Mouse (Mus musculus) ES-CJ7 (cell line): ENCODE data around the gene B3galt4.

Source experiments
- DNase-seq: peaks from one replicate; pipeline ENCODE4 v3.0.0; 2011; ENCODE audit warnings: low read depth, low spot score

B3galt4 gene

GRCm38 (mm10) chr17:33943454-33943853 is 7.8 kb downstream of the B3galt4 start:
- no peak for DNase-seq

GRCm38 (mm10) chr17:33941381-33941780 is 9.9 kb downstream of the B3galt4 start:
- no peak for DNase-seq

GRCm38 (mm10) chr17:33940981-33941380 is 10.3 kb downstream of the B3galt4 start:
- DNase-seq = no peak

GRCm38 (mm10) chr17:33940206-33940805 is 11.0 kb downstream of the B3galt4 start, which contains the start of the genes Pfdn6 and Wdr46:
Pfdn6 (minus strand) TSS chr17:33940343.
Wdr46 (plus strand) TSS chr17:33940660.
- peak; percentile 92 for DNase-seq

- no peak for DNase-seq
Observed at GRCm38 (mm10) chr17:33938783-33939182, 12.5 kb downstream of the B3galt4 start.

GRCm38 (mm10) chr17:33936993-33937392 is 14.3 kb downstream of the B3galt4 start:
- no peak for DNase-seq

GRCm38 (mm10) chr17:33935422-33936055 is 15.7 kb downstream of the B3galt4 start:
- DNase-seq = no peak

- DNase-seq = no peak
Observed at GRCm38 (mm10) chr17:33932970-33933369, 18.3 kb downstream of the B3galt4 start.

- no peak for DNase-seq
Observed at GRCm38 (mm10) chr17:33932448-33932847, 18.8 kb downstream of the B3galt4 start.

- no peak for DNase-seq
Observed at GRCm38 (mm10) chr17:33931947-33932346, 19.3 kb downstream of the B3galt4 start.

- DNase-seq = no peak
Observed at GRCm38 (mm10) chr17:33931159-33931866, 20.0 kb downstream of the B3galt4 start.

GRCm38 (mm10) chr17:33930280-33931158 is 20.8 kb downstream of the B3galt4 start:
- peak; percentile 87 for DNase-seq

GRCm38 (mm10) chr17:33929371-33930279 is 21.7 kb downstream of the B3galt4 start, which contains the start of gene Rgl2:
Rgl2 (plus strand) TSS chr17:33929543.
- DNase-seq = peak; percentile 94

GRCm38 (mm10) chr17:33928251-33928947 is 22.9 kb downstream of the B3galt4 start:
- no peak for DNase-seq

GRCm38 (mm10) chr17:33926207-33926932 is 24.9 kb downstream of the B3galt4 start:
- DNase-seq = no peak

- peak; percentile 61 for DNase-seq
Observed at GRCm38 (mm10) chr17:33925406-33926116, 25.7 kb downstream of the B3galt4 start.

GRCm38 (mm10) chr17:33924577-33925283 is 26.6 kb downstream of the B3galt4 start:
- peak; percentile 83 for DNase-seq

- DNase-seq = no peak
Observed at GRCm38 (mm10) chr17:33921361-33921760, 29.9 kb downstream of the B3galt4 start.
